Mouse (Mus musculus): ENCODE measurements around the gene Ifna15. TPM values are rescaled to one million over a fixed set of nuclear protein-coding genes. Genes with fewer than 3 reads are reported as not detected.

Gene Ifna15
- polyA plus RNA-seq, 1 experiment from 2014 or later: not detected

GRCm38 (mm10) chr4:88517957-88518356 lies 40.1 kb downstream of the Ifna15 start:
- no peak for ATAC-seq (ENCODE audit: low read depth)
- Histone ChIP-seq H3K36me3 (ENCODE audit: control insufficient read depth, insufficient read depth, low read length) (no peaks in the 10 kb centered on the region), H3K4me2 (ENCODE audit: low read depth, low read length) (no peak overlapping the region), H3K9ac (ENCODE audit: low read length) (no peak overlapping the region), H3K27me3 (ENCODE audit: control insufficient read depth, insufficient read depth, low read depth, low read length) (no peaks in the 10 kb centered on the region), H3K9me3 (ENCODE audit: control insufficient read depth, low read length) (no peaks in the 10 kb centered on the region), H3K27ac (ENCODE audit: low read length) (no peak overlapping the region), H3K4me3 (ENCODE audit: low read length) (no peak overlapping the region), H3K4me1 (replicated peaks; ENCODE audit: control insufficient read depth, insufficient read depth, low read length) (peaks cover 6% of the 10 kb centered on the region)
- 88% methylated on average over 2 of the region's 2 CpGs for WGBS

- peak overlapping the region; percentile 51 for H3K4me2 ChIP-seq (ENCODE audit: low read depth, low read length)
- 3% methylated on average over 4 of the region's 4 CpGs for WGBS
- no peaks in the 10 kb centered on the region for H3K36me3 ChIP-seq (ENCODE audit: control insufficient read depth, insufficient read depth, low read length)
- H3K9me3 ChIP-seq (ENCODE audit: control insufficient read depth, low read length): no peaks in the 10 kb centered on the region
- peak overlapping the region; percentile 57 for H3K27ac ChIP-seq (ENCODE audit: low read length)
- peaks cover 6% of the 10 kb centered on the region for H3K4me1 ChIP-seq (replicated peaks; ENCODE audit: control insufficient read depth, insufficient read depth, low read length)
- peak overlapping the region; percentile 42; the same call in 1 of the 2 replicates for H3K9ac ChIP-seq (ENCODE audit: low read length)
- no peaks in the 10 kb centered on the region for H3K27me3 ChIP-seq (ENCODE audit: control insufficient read depth, insufficient read depth, low read depth, low read length)
- peak; percentile 74 for ATAC-seq (ENCODE audit: low read depth)
- peak overlapping the region; percentile 23; the same call in 1 of the 2 replicates for H3K4me3 ChIP-seq (ENCODE audit: low read length)
These were observed 42.3 kb downstream of the Ifna15 start for GRCm38 (mm10) chr4:88515711-88516211.

- 24% methylated on average over 2 of the region's 2 CpGs for WGBS
- Histone ChIP-seq H3K4me3 (ENCODE audit: low read length) (peak overlapping the region; percentile 23; the same call in 1 of the 2 replicates), H3K4me2 (ENCODE audit: low read depth, low read length) (peak overlapping the region; percentile 51), H3K36me3 (ENCODE audit: control insufficient read depth, insufficient read depth, low read length) (no peaks in the 10 kb centered on the region), H3K27me3 (ENCODE audit: control insufficient read depth, insufficient read depth, low read depth, low read length) (no peaks in the 10 kb centered on the region), H3K9me3 (ENCODE audit: control insufficient read depth, low read length) (no peaks in the 10 kb centered on the region), H3K27ac (ENCODE audit: low read length) (peak overlapping the region; percentile 57; the same call in 1 of the 2 replicates), H3K9ac (ENCODE audit: low read length) (no peak overlapping the region), H3K4me1 (replicated peaks; ENCODE audit: control insufficient read depth, insufficient read depth, low read length) (peaks cover 6% of the 10 kb centered on the region)
- no peak for ATAC-seq (ENCODE audit: low read depth)
These were observed 42.8 kb downstream of the Ifna15 start for GRCm38 (mm10) chr4:88515250-88515649.

GRCm38 (mm10) chr4:88514403-88514802 lies 43.6 kb downstream of the Ifna15 start:
- no peaks in the 10 kb centered on the region for H3K27me3 ChIP-seq (ENCODE audit: control insufficient read depth, insufficient read depth, low read depth, low read length)
- no peak overlapping the region for H3K4me2 ChIP-seq (ENCODE audit: low read depth, low read length)
- 41% methylated on average over 4 of the region's 4 CpGs for WGBS
- no peaks in the 10 kb centered on the region for H3K36me3 ChIP-seq (ENCODE audit: control insufficient read depth, insufficient read depth, low read length)
- H3K4me1 ChIP-seq (replicated peaks; ENCODE audit: control insufficient read depth, insufficient read depth, low read length): peaks cover 6% of the 10 kb centered on the region
- no peak overlapping the region for H3K27ac ChIP-seq (ENCODE audit: low read length)
- H3K4me3 ChIP-seq (ENCODE audit: low read length): no peak overlapping the region
- no peaks in the 10 kb centered on the region for H3K9me3 ChIP-seq (ENCODE audit: control insufficient read depth, low read length)
- H3K9ac ChIP-seq (ENCODE audit: low read length): no peak overlapping the region
- ATAC-seq (ENCODE audit: low read depth): 0 out of 2 replicates have a peak, but pooled peaks have one; percentile 28

- H3K4me2 ChIP-seq (ENCODE audit: low read depth, low read length): no peak overlapping the region
- no peak for ATAC-seq (ENCODE audit: low read depth)
- H3K9me3 ChIP-seq (ENCODE audit: control insufficient read depth, low read length): no peaks in the 10 kb centered on the region
- no peaks in the 10 kb centered on the region for H3K36me3 ChIP-seq (ENCODE audit: control insufficient read depth, insufficient read depth, low read length)
- H3K27me3 ChIP-seq (ENCODE audit: control insufficient read depth, insufficient read depth, low read depth, low read length): no peaks in the 10 kb centered on the region
- no peak overlapping the region for H3K9ac ChIP-seq (ENCODE audit: low read length)
- no peak overlapping the region for H3K27ac ChIP-seq (ENCODE audit: low read length)
- peaks cover 6% of the 10 kb centered on the region for H3K4me1 ChIP-seq (replicated peaks; ENCODE audit: control insufficient read depth, insufficient read depth, low read length)
- no peak overlapping the region for H3K4me3 ChIP-seq (ENCODE audit: low read length)
- 92% methylated on average over 4 of the region's 4 CpGs for WGBS
These were observed 44.3 kb downstream of the Ifna15 start for GRCm38 (mm10) chr4:88513743-88514142.

Other genes with a start within 250 kb of the Ifna15 start
- 9.4 and 10.0 TPM in 2 replicates for gene Hacd4, start 119.3 kb downstream of the Ifna15 start, polyA plus RNA-seq (2015; fragmentation: Nextera tagmentation; extraction: Ambion mirVana)
- not detected in 2 replicates for gene Ifnb1, start 35.5 kb downstream of the Ifna15 start, polyA plus RNA-seq (2015; fragmentation: Nextera tagmentation; extraction: Ambion mirVana)
- gene Ifna14, start 13.6 kb upstream of the Ifna15 start, polyA plus RNA-seq (2015; fragmentation: Nextera tagmentation; extraction: Ambion mirVana): not detected in 2 replicates
- gene Ifna9, start 34.1 kb upstream of the Ifna15 start, polyA plus RNA-seq (2015; fragmentation: Nextera tagmentation; extraction: Ambion mirVana): not detected in 2 replicates
- not detected in 2 replicates for gene Ifna12, start 45.1 kb upstream of the Ifna15 start, polyA plus RNA-seq (2015; fragmentation: Nextera tagmentation; extraction: Ambion mirVana)
- not detected in 2 replicates for gene C87499, start 76.2 kb upstream of the Ifna15 start, polyA plus RNA-seq (2015; fragmentation: Nextera tagmentation; extraction: Ambion mirVana)
- gene Ifna13, start 86.2 kb upstream of the Ifna15 start, polyA plus RNA-seq (2015; fragmentation: Nextera tagmentation; extraction: Ambion mirVana): not detected in 2 replicates
- not detected in 2 replicates for gene Ifna16, start 118.7 kb upstream of the Ifna15 start, polyA plus RNA-seq (2015; fragmentation: Nextera tagmentation; extraction: Ambion mirVana)
- not detected in 2 replicates for gene Ifna2, start 125.7 kb upstream of the Ifna15 start, polyA plus RNA-seq (2015; fragmentation: Nextera tagmentation; extraction: Ambion mirVana)
- gene Ifnab, start 133.1 kb upstream of the Ifna15 start, polyA plus RNA-seq (2015; fragmentation: Nextera tagmentation; extraction: Ambion mirVana): not detected in 2 replicates
- 0.82 and 1.2 TPM in 2 replicates for gene Gm26566, start 163.6 kb upstream of the Ifna15 start, polyA plus RNA-seq (2015; fragmentation: Nextera tagmentation; extraction: Ambion mirVana)
- 88.1 and 91.8 TPM in 2 replicates for gene Klhl9, start 164.2 kb upstream of the Ifna15 start, polyA plus RNA-seq (2015; fragmentation: Nextera tagmentation; extraction: Ambion mirVana)
- gene Gm13271, start 196.6 kb upstream of the Ifna15 start, polyA plus RNA-seq (2015; fragmentation: Nextera tagmentation; extraction: Ambion mirVana): not detected in 2 replicates
- 0.31 TPM in 1 of 2 replicates, not detected in the other for gene Gm13283, start 201.9 kb upstream of the Ifna15 start, polyA plus RNA-seq (2015; fragmentation: Nextera tagmentation; extraction: Ambion mirVana)
- 0.38 and 0.49 TPM in 2 replicates for gene Gm13290, start 215.6 kb upstream of the Ifna15 start, polyA plus RNA-seq (2015; fragmentation: Nextera tagmentation; extraction: Ambion mirVana)
- not detected in 2 replicates for gene Gm13289, start 218.7 kb upstream of the Ifna15 start, polyA plus RNA-seq (2015; fragmentation: Nextera tagmentation; extraction: Ambion mirVana)
- not detected in 2 replicates for gene Gm13272, start 221.6 kb upstream of the Ifna15 start, polyA plus RNA-seq (2015; fragmentation: Nextera tagmentation; extraction: Ambion mirVana)
- 0.34 TPM in 1 of 2 replicates, not detected in the other for gene Ifnz, start 223.9 kb upstream of the Ifna15 start, polyA plus RNA-seq (2015; fragmentation: Nextera tagmentation; extraction: Ambion mirVana)
- gene Gm13276, start 227.5 kb upstream of the Ifna15 start, polyA plus RNA-seq (2015; fragmentation: Nextera tagmentation; extraction: Ambion mirVana): 0.36 and 1.2 TPM in 2 replicates
- not detected in 2 replicates for gene Gm13277, start 230.4 kb upstream of the Ifna15 start, polyA plus RNA-seq (2015; fragmentation: Nextera tagmentation; extraction: Ambion mirVana)
- not detected in 2 replicates for gene Gm13278, start 233.3 kb upstream of the Ifna15 start, polyA plus RNA-seq (2015; fragmentation: Nextera tagmentation; extraction: Ambion mirVana)
- gene Gm13275, start 236.2 kb upstream of the Ifna15 start, polyA plus RNA-seq (2015; fragmentation: Nextera tagmentation; extraction: Ambion mirVana): not detected in 2 replicates
- gene Gm13279, start 239.2 kb upstream of the Ifna15 start, polyA plus RNA-seq (2015; fragmentation: Nextera tagmentation; extraction: Ambion mirVana): not detected in 2 replicates
- 1.5 and 1.8 TPM in 2 replicates for gene Gm13285, start 241.4 kb upstream of the Ifna15 start, polyA plus RNA-seq (2015; fragmentation: Nextera tagmentation; extraction: Ambion mirVana)
- not detected in 2 replicates for gene Gm13287, start 245.0 kb upstream of the Ifna15 start, polyA plus RNA-seq (2015; fragmentation: Nextera tagmentation; extraction: Ambion mirVana)
- not detected in 2 replicates for gene Gm13288, start 247.3 kb upstream of the Ifna15 start, polyA plus RNA-seq (2015; fragmentation: Nextera tagmentation; extraction: Ambion mirVana)

Data from lung, embryonic 16.5 days (tissue).